Mouse (Mus musculus): ENCODE results near the gene Greb1.
A peak's percentile ranks its signal among the peaks of the same experiment; 100 is the strongest.

The Greb1 gene

GRCm38 (mm10) chr12:16800259-16800958 lies at the start of gene Greb1:
TSS of gene Greb1 (minus strand) at chr12:16800886.
- DNase-seq: no peak

GRCm38 (mm10) chr12:16849821-16850220 lies 49.1 kb upstream of the Greb1 start:
- no peak for DNase-seq

- DNase-seq: no peak
These were observed 47.8 kb upstream of the Greb1 start for GRCm38 (mm10) chr12:16848501-16848900.

- no peak for DNase-seq
These were observed 46.6 kb upstream of the Greb1 start for GRCm38 (mm10) chr12:16847204-16847792.

DNA sequence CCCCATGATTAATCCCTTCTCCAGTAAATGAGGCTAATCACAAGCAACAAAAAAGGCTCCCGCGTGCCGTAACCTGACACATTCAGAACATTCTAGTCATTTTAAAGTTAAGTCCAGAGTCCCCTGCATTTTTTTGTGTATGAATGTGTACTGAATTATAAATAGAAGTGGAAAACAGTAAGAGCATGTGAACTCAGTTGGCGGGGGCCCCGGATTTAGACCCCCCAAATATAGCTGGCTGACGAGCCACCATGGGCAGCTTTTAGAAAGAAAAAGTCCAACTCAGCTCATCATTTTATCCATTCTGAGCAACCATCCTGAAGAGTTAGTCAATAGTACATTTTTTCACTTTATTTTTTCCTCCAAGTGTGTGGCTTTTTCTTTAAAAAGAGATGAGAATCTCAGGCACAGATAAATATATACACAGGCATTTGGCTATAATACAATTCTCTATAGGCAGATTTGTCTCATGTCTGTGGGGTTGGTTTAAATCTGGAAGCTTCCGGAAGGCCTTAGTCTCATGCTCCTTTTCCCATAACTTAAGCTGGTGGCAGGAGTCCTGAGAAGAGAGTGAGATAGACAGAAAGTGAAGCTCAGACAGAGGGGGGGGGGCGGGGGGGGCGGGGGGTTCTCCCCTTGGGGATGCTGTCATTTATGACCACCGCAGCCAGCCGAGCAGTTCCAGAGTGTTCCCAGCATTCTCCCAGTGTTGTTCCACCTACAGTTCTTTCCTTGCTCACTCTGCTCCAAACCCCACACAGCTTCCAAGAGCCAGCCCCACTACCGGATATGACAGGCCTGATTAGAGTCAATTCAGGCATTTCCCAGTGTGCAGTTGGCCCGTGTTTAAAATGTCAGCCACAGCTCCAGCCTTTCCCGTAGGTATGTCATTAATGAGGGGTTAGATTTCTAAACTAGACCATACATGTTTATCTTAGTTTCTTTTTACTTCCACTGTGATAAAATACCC lies 44.2 kb upstream of the Greb1 start:
- DNase-seq: peak in 1 of 2 experiments; percentile 28

DNA sequence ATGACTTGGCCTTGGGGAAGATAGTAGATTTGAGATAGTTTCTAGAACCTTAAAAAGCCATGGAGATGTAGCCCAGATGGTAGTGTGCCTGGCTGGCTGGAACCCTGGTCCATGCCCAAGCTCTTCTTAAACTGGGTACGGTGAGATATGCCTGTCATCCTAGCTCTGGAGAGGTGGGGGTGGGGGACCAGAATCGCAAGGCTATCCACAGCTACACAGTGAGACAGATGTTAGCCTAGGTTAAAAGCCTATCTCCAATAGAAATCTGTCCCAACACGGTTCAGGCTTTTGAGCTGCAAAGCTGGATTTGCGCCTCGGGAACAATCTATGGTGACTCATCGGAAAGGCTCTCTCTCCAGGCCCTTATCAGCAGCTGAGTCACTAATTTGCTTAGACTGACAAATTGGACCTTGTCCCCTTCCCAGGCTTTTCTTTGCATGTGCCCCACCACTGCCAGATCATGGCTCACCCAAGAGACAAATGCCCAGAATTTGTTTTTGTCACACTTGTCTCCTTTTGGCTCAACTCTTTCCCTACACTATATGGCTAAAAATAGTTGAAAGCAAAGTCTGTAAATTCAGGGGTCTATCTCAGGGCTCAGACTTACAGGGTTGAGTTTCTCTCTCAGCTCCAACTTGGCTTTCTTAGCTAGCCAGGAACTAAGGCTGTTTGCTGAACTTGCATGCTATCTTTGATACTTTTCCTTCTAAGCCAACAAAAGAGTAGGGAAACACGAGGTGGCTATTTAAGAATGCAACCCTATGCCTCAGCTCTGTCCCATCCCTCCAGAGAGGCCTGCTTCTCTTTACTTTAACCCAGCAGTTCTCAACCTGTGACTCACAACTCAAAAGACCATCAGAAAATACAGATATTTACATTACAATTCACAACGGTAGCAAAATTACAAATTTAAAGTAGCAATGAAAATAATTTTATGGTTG lies 40.4 kb upstream of the Greb1 start:
- no peak for DNase-seq

- DNase-seq: no peak
These were observed 37.1 kb upstream of the Greb1 start for GRCm38 (mm10) chr12:16837766-16838165.

- peak; percentile 68 to 76 for DNase-seq
These were observed 35.5 kb upstream of the Greb1 start for GRCm38 (mm10) chr12:16836188-16836587.

DNA sequence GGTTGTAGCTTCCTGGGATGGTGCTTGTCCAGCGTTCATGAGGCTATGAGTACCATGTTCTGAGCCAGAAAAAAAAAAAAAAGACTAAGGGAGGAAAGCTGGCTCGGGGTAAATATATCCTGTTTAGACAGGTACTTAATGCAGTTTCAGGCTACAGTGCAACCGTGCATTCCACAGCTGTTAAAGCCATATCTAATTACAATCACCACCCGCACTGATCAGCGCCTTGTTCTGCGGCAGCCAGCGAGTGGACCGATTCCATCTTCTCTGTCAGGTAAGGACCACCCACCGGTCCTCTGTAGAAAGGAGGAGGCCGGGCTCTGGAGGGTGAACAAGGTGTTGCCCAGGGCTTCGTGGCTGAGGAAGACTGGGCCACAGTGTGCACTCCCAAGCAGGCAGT lies 34.0 kb upstream of the Greb1 start:
- no peak for DNase-seq

- no peak for DNase-seq
These were observed 30.4 kb upstream of the Greb1 start for GRCm38 (mm10) chr12:16831071-16831470.

- no peak for DNase-seq
These were observed 29.1 kb upstream of the Greb1 start for GRCm38 (mm10) chr12:16829785-16830184.

DNA sequence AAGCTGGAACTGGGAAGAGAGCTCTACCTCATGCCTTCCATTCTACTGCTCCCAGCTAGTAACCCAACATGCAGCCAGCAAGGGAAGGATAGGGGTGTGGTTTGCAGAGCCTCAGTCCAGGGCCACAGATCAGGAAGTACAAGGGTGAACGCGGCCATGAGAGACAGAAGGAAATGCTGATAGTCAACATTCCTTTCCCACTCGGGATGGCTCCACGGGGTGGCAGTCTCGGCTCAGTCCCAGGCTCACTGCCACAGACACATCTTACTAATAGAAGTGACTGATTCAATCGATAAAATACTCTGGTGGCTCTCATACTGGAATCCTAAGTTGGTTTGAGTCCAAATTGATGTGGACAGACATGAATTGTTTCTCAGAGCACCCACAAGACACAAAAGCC lies 27.8 kb upstream of the Greb1 start:
- DNase-seq: peak in 1 of 2 experiments; percentile 32

DNA sequence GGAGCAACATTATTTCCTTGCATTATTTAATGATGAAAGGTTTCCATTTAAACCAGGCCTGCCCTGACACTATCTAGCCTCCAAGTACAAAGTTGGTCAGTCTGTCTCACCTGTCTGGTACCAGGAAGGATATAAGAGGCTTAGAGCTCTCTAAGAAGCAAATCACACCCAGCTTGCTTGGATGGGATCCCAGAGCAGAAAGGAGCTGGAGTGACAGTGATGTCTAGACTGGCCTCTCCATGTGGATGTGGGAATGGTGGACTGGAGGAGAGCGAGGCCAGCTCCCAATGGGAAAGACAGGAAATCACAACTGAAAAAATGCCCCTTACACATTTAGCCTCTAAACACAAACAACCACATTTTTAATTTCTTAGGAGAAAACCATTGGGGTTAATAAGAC lies 23.0 kb upstream of the Greb1 start:
- no peak for DNase-seq

DNA sequence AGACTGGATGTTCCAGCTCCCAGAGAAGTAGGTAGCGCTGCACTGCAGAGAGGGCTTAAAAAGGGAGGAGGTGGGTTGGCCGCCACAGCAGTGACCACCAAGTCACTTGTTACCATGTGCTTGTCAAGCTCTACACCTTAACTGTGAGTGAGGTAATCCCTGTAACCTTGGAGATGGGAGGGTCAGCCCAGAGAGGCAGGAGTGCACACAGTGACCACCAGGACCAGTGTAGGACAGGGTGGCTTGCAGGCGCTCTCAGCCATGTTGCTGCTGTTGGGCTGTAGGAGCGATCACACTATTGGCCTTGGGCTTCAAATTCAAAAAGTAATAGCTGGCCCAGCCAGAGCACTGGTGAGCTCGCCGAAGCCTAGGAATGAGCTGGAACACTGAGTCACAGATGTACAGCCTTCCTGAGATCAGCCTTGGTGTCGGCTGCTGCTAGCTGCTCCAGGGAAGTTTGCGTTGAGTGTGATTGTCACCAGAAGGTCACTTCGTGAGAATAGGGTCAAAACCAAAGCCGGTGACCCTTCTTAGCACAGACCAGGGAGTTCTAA lies 21.6 kb upstream of the Greb1 start:
- DNase-seq: no peak

DNA sequence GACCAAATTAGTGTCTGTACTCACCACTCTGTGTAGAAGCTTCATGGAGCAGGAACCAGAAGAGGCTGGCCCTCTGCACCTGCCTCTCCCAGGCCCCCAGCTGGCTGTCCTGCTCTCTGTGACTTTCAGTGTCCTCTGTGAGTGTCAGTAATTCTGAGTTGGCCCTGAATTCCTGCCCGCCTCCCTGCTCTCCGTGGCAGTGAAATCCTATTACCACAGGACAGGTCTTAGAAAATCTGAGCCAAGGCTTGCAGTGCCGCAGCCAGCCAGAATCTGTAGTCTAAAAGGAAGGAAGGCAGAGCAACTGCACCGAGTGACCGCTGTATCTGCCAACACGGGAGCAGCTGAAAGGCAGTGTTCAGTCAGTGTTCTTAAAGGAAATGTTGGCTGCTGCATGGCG lies 20.1 kb upstream of the Greb1 start:
- peak; percentile 25 to 37 for DNase-seq

DNA sequence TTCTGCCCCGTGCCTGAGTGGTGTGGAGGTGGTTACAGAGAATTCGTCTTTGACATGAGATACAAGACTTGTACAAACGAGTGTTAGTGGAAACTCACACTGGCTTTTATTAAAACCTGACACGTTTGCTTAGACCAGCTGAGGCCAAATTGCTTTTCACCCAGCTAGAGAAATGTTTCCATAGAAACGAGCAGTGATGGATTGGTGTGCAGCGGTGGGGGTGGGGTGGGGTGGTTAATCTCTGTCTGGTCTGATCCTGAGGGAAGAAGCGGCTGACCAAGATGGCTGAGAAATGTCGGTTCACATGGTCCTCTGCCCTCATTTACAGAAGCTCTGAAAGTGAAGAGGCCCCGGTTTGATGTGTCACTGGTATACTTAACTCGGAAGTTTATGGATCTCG lies 17.8 kb upstream of the Greb1 start:
- DNase-seq: no peak

GRCm38 (mm10) chr12:16817147-16817546 lies 16.5 kb upstream of the Greb1 start:
- DNase-seq: no peak

- no peak for DNase-seq
These were observed 10.8 kb upstream of the Greb1 start for GRCm38 (mm10) chr12:16811477-16811876.

- peak; percentile 87 for DNase-seq
These were observed 10.1 kb upstream of the Greb1 start, which contains the start of gene E2f6 for GRCm38 (mm10) chr12:16810525-16811431. TSS of gene E2f6 (plus strand) at chr12:16810963.

GRCm38 (mm10) chr12:16808045-16808444 lies 7.4 kb upstream of the Greb1 start:
- peak in 1 of 2 experiments; percentile 31 for DNase-seq

- DNase-seq: peak; percentile 81 to 87
These were observed 4.8 kb upstream of the Greb1 start for GRCm38 (mm10) chr12:16805511-16805910.
